Mouse (Mus musculus) CH12.LX (cell line): ENCODE measurements around the gene Cask. TPM values are rescaled to one million over a fixed set of nuclear protein-coding genes. Genes with fewer than 3 reads are reported as not detected.

ENCODE experiments used
- DNase-seq: peaks from one replicate; pipeline ENCODE4 v3.0.0-alpha.2; 2013; ENCODE audit errors: extremely low read depth
- H3K27ac ChIP-seq: 2 replicates; pipeline ENCODE4 v1.5.1; 2012; ENCODE audit warnings: low read depth, mild to moderate bottlenecking, control low read depth, moderate library complexity; ENCODE audit not compliant: insufficient read depth
- H3K27me3 ChIP-seq: replicated peaks from 2 replicates; pipeline ENCODE3; 2012; ENCODE audit warnings: inconsistent platforms
- H3K36me3 ChIP-seq, 2 experiments: replicated peaks in 1 of 2; 2 replicates each; pipeline versions ENCODE3 to v1.6.1; 2012; ENCODE audit warnings: inconsistent platforms in 1 of 2, low read length in 1 of 2, mild to moderate bottlenecking in 1 of 2, mixed read lengths in 1 of 2, moderate library complexity in 1 of 2; ENCODE audit not compliant: control insufficient read depth in 1 of 2, insufficient read depth in 1 of 2
- H3K4me1 ChIP-seq, 2 experiments: 2 replicates each; pipeline ENCODE4 v1.6.1; 2012; ENCODE audit warnings: inconsistent platforms in 1 of 2, moderate library complexity in 1 of 2; ENCODE audit not compliant: insufficient read depth in 2 of 2, control insufficient read depth in 1 of 2
- H3K4me2 ChIP-seq: 2 replicates; pipeline ENCODE4 v1.6.1; 2012; ENCODE audit warnings: low read depth, mild to moderate bottlenecking, control low read depth; ENCODE audit not compliant: poor library complexity, insufficient read depth, severe bottlenecking
- H3K4me3 ChIP-seq, 3 experiments: fragments of 150-350 bp in 1 of 3; sonication (generic) in 1 of 3; replicated peaks in 1 of 3; 2 replicates each; pipeline versions ENCODE3 to v1.5.1; 2011 to 2012; ENCODE audit warnings: low read depth in 2 of 3, low read length in 2 of 3, mild to moderate bottlenecking in 2 of 3, moderate library complexity in 2 of 3, control low read depth in 1 of 3, improper control_type of control experiment in 1 of 3, inconsistent platforms in 1 of 3, mixed read lengths in 1 of 3; ENCODE audit not compliant: poor library complexity in 1 of 3
- H3K79me2 ChIP-seq: replicated peaks from 2 replicates; pipeline ENCODE4 v1.6.1; 2012; ENCODE audit warnings: mild to moderate bottlenecking, moderate library complexity; ENCODE audit not compliant: control insufficient read depth, poor library complexity, insufficient read depth, severe bottlenecking; ENCODE audit errors: extremely low read depth
- H3K9ac ChIP-seq: 2 replicates; pipeline ENCODE4 v1.6.1; 2012; ENCODE audit warnings: low read depth, mild to moderate bottlenecking, control low read depth, moderate library complexity; ENCODE audit not compliant: insufficient read depth
- H3K9me3 ChIP-seq: replicated peaks from 2 replicates; pipeline ENCODE3; 2012; ENCODE audit warnings: low read length, inconsistent platforms, mixed read lengths
- CHD1 ChIP-seq: IDR thresholded peaks from 2 replicates; pipeline ENCODE4 v1.6.1; 2012; ENCODE audit warnings: low read depth, low read length, improper control_type of control experiment, inconsistent platforms
- CHD2 ChIP-seq: IDR thresholded peaks from 2 replicates; pipeline ENCODE4 v1.6.1; 2011; ENCODE audit warnings: low read length, improper control_type of control experiment
- JUN ChIP-seq: IDR thresholded peaks from 2 replicates; pipeline ENCODE4 v1.6.1; 2011; ENCODE audit warnings: low read depth, mild to moderate bottlenecking, low read length, improper control_type of control experiment, moderate library complexity; ENCODE audit not compliant: insufficient read depth
- JUND ChIP-seq: conservative IDR thresholded peaks from 2 replicates; pipeline ENCODE4 v1.6.1; 2011; ENCODE audit warnings: low read depth, low read length, improper control_type of control experiment
- KAT2A ChIP-seq: IDR thresholded peaks from 2 replicates; pipeline ENCODE4 v1.6.1; 2012; ENCODE audit warnings: low read length, improper control_type of control experiment, inconsistent platforms; ENCODE audit not compliant: insufficient replicate concordance
- MAZ ChIP-seq: IDR thresholded peaks from 2 replicates; pipeline ENCODE4 v1.6.1; 2012; ENCODE audit warnings: low read depth, mild to moderate bottlenecking, inconsistent platforms, low read length, improper control_type of control experiment, moderate library complexity
- MXI1 ChIP-seq: IDR thresholded peaks from 2 replicates; pipeline ENCODE4 v1.6.1; 2011; ENCODE audit warnings: mild to moderate bottlenecking, low read depth, low read length, improper control_type of control experiment
- MYC ChIP-seq: IDR thresholded peaks from 2 replicates; pipeline ENCODE4 v1.6.1; 2011; ENCODE audit warnings: low read depth, mild to moderate bottlenecking, improper control_type of control experiment, low read length
- NELFE ChIP-seq: IDR thresholded peaks from 2 replicates; pipeline ENCODE4 v1.6.1; 2011; ENCODE audit warnings: low read depth, low read length, improper control_type of control experiment
- NRF1 ChIP-seq: IDR thresholded peaks from 2 replicates; pipeline ENCODE4 v1.6.1; 2014; ENCODE audit warnings: low read depth, mild to moderate bottlenecking, inconsistent platforms, low read length, improper control_type of control experiment, moderate library complexity
- PAX5 ChIP-seq: IDR thresholded peaks from 2 replicates; pipeline ENCODE4 v1.6.1; 2012; ENCODE audit warnings: low read length, inconsistent platforms, mixed read lengths
- RAD21 ChIP-seq: IDR thresholded peaks from 2 replicates; pipeline ENCODE4 v1.6.1; 2011; ENCODE audit warnings: low read depth, mild to moderate bottlenecking, low read length, improper control_type of control experiment, moderate library complexity
- SIN3A ChIP-seq: IDR thresholded peaks from 2 replicates; pipeline ENCODE4 v1.6.1; 2012; ENCODE audit warnings: low read length, improper control_type of control experiment, inconsistent platforms
- SMC3 ChIP-seq: IDR thresholded peaks from 2 replicates; pipeline ENCODE4 v1.6.1; 2011; ENCODE audit warnings: low read depth, low read length, improper control_type of control experiment
- UBTF ChIP-seq: IDR thresholded peaks from 2 replicates; pipeline ENCODE4 v1.6.1; 2012; ENCODE audit warnings: low read depth, mild to moderate bottlenecking, inconsistent platforms, low read length, improper control_type of control experiment, moderate library complexity
- ZC3H11A ChIP-seq: IDR thresholded peaks from 2 replicates; pipeline ENCODE4 v1.6.1; 2012; ENCODE audit warnings: low read depth, mild to moderate bottlenecking, inconsistent platforms, low read length, improper control_type of control experiment
- ZMIZ1 ChIP-seq: IDR thresholded peaks from 2 replicates; pipeline ENCODE4 v1.6.1; 2012; ENCODE audit warnings: low read depth, mild to moderate bottlenecking, inconsistent platforms, low read length, improper control_type of control experiment
- ZNF384 ChIP-seq: IDR thresholded peaks from 2 replicates; pipeline ENCODE4 v1.6.1; 2012; ENCODE audit warnings: low read depth, low read length, improper control_type of control experiment, inconsistent platforms
- dilution Hi-C: fragments of 300-500 bp; cut with MboI; formaldehyde crosslinking; loops from 2 replicates; pipeline ENCODE4 v1.14.3; 2020; ENCODE audit warnings: low sequenced_read_pairs; ENCODE audit not compliant: extremely low pct_unique_long_range_greater_than_20kb, extremely low pct_ligation_motif_present
- in situ Hi-C: fragments of 300-500 bp; cut with MboI; formaldehyde crosslinking; loops from 3 replicates; pipeline ENCODE4 v1.14.3; 2019; ENCODE audit warnings: low sequenced_read_pairs, low pct_ligation_motif_present, low pct_unique_long_range_greater_than_20kb, mixed read lengths
- polyA plus RNA-seq: library from polyadenylated mRNA; unstranded; fragments of >175 nt; gene quantifications from 2 replicates; pipeline ENCODE4 v1.2.1, GENCODE M21; 2012; ENCODE audit warnings: low read depth; ENCODE audit not compliant: insufficient read length
- total RNA-seq, 2 experiments: library from RNA; depleted of rRNA; stranded (reverse); fragments of 300-350 nt in 1 of 2; fragments of >200 nt in 1 of 2; gene quantifications; 2 replicates each; pipeline ENCODE4 v1.2.3; 2012 to 2014

Cask gene
- total and polyA plus RNA-seq, 3 experiments, result 0.40 to 5.0 (median 0.49) TPM

GRCm38 (mm10) chrX:13519408-13519783, 331.8 kb downstream of the Cask start:
- H3K4me3 ChIP-seq, result no peak overlapping the region
- no peaks in the 10 kb centered on the region for H3K27me3 ChIP-seq
- H3K4me2 ChIP-seq, result no peak overlapping the region
- H3K4me1 ChIP-seq, result peaks cover 3 to 40% of the 10 kb centered on the region in 2 experiments; a peak in 2 of 4 replicates
- TF ChIP-seq ZC3H11A (no peak), JUND (no peak), MXI1 (no peak), MYC (no peak), CHD1 (no peak), MAZ (no peak), JUN (no peak), ZNF384 (no peak), KAT2A (no peak), SMC3 (no peak), SIN3A (no peak), UBTF (no peak), PAX5 (no peak), CHD2 (no peak), NELFE (no peak), ZMIZ1 (no peak), RAD21 (no peak)
- H3K9ac ChIP-seq, result no peak overlapping the region
- H3K36me3 ChIP-seq, result no peaks in the 10 kb centered on the region
- dilution Hi-C loops, result no loop called here
- H3K79me2 ChIP-seq, result no peaks in the 10 kb centered on the region
- DNase-seq, result no peak
- no peak overlapping the region for H3K27ac ChIP-seq
- no peaks in the 10 kb centered on the region for H3K9me3 ChIP-seq
- in situ Hi-C loops, result no loop called here

DNA sequence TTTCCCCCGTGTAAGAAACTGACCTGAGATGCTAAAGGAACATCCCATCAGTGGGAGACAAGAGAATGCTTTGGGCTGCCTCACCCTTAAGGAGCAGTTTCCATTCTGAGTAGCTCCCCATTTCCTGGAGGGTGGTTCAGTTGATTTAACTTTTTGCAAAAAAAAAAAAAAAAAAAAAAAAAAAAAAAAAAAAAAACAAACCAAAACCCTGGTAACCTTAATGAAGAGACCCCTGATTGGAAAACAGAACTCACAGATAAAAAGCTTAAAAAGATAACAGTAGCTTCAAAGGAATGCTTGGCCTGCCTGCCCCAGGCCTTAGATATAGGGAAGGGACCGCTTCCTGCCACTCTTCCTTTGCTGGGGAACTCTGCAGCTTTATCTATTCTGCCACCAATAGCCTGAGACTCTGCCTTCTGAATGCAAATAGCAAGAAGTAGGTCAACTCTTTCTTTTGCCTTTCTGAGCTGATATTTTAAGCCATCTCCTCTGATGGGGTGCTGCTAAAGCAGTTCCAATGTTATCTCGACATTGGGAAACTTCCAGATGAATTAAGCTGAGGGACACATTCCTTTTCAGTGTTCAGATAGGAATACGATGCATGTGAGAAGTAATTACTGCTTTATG, 332.3 kb downstream of the Cask start:
- Histone ChIP-seq H3K27ac (no peak overlapping the region), H3K9me3 (no peaks in the 10 kb centered on the region), H3K4me3 (no peak overlapping the region), H3K9ac (no peak overlapping the region), H3K4me2 (no peak overlapping the region), H3K27me3 (no peaks in the 10 kb centered on the region), H3K4me1 (peaks cover 3 to 40% of the 10 kb centered on the region in 2 experiments; a peak in 2 of 4 replicates), H3K79me2 (no peaks in the 10 kb centered on the region), H3K36me3 (no peaks in the 10 kb centered on the region)
- TF ChIP-seq ZNF384 (peak; percentile 56), NRF1 (no peak), ZMIZ1 (no peak)
- in situ Hi-C loops, result no loop called here
- dilution Hi-C loops, result no loop called here
- no peak for DNase-seq
